Mouse (Mus musculus) gastrocnemius, postnatal 36 days (tissue): ENCODE measurements at regions not wholly inside any gene's neighbourhood (a gene's known extent, or its start where the extent isn't known, plus 50 kb on each side); places are given as distances from the start of the nearest gene placed in this dataset.

Experiments used
- DNase-seq, 2 experiments: peaks; one replicate each; pipeline ENCODE4 v3.0.0; 2022
- intact Hi-C: fragments of 180-260 bp; cut with DNase I; formaldehyde crosslinking; loops from one replicate; pipeline ENCODE4 v1.15.1; 2025

GRCm38 (mm10) chr13:97527958-97528357 lies 232.5 kb downstream of the Gm10260 start:
- intact Hi-C loops = no loop called here
- DNase-seq = no peak

GRCm38 (mm10) chr13:97524847-97525434 lies 235.5 kb downstream of the Gm10260 start:
- intact Hi-C loops = no loop called here
- no peak for DNase-seq

DNA sequence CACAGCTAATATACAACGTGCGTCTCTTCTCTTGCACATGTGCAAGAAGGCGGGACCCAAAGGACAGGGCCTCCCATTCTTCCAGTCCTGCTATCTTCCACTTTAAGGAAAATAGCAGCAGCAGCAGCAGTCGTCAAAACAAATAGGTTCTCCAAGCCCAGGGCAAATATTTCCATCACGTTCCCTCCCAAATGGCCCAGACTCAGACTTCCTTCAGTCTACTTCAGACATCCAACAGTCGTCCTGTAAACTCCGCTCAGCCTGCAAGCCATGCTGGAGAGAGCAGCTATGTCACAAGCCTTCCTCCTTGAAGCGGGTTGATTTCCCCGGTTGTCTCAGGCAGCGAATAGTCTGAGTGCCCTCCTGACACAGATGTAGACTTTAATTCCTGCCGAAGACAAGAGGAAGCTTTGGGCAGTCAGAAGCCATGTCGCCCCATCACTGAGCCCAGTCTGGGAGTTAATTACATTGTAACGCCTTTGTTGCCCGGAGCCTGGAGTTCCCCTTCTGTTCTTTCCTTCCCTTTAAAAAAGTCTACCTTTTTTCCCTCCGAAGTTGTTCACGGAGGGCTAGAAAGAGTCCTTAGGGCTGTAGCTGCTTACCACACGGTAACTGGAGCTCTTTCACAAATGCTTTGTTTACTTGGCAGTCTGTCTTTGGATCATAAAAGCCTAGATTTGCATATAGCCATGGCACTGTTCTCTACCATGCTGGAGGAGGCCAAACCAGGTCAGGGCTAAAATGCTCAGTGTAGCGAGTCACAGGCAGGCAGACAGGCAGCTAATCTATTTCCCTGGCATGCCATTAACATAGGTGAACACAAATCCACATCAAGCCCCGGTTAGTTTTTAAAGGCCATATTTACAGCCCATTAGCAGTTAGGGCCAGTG lies 236.7 kb downstream of the Gm10260 start:
- intact Hi-C loops = no loop called here
- no peak for DNase-seq

DNA sequence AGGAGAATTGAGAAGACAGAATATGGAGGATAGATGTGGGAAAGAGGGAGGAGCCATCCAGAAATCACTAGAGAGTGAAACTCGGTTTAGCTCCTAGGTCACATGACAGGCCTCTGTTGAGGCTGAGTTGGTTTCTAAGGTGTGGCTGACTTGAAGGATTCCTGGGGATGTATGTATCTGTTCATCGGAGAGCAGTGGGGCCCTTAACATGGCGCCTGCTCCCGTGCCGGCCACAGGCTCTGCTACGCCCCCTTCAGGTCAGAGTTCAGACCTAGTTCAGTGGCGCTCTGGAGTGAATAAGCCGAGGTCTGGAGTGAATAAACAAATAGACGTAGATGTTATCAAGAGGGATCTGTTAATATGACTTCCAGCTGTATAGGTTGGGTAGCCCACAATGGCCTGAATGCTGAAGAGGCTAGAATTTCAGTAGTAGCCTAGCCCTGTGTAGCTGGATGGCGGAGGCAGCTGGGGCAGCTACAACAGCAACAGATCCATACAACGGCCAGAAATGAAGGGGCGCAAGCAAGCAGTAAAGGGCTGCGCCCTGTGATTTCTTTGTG lies 239.4 kb downstream of the Gm10260 start:
- intact Hi-C loops = no loop called here
- DNase-seq = no peak

DNA sequence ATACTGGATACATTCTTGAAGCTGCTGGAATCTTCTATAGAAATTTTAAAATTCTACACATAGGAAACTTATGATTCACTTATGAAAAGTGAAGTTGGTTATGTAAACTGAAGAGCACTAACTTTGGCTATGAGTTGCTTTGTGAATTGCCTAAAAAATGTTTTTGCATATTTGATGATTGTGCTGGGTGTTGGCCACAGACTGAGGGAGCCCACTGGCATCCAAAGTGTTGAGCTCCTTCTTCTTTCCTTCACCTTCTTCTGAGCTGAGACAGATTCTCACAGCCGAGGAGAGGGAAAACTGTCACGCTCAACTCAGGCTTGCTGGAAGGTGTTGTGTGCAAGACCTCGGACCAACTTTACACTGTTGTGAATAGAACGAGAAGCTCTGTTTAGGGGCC lies 243.7 kb downstream of the Gm10260 start:
- DNase-seq = no peak
- intact Hi-C loops = no loop called here

DNA sequence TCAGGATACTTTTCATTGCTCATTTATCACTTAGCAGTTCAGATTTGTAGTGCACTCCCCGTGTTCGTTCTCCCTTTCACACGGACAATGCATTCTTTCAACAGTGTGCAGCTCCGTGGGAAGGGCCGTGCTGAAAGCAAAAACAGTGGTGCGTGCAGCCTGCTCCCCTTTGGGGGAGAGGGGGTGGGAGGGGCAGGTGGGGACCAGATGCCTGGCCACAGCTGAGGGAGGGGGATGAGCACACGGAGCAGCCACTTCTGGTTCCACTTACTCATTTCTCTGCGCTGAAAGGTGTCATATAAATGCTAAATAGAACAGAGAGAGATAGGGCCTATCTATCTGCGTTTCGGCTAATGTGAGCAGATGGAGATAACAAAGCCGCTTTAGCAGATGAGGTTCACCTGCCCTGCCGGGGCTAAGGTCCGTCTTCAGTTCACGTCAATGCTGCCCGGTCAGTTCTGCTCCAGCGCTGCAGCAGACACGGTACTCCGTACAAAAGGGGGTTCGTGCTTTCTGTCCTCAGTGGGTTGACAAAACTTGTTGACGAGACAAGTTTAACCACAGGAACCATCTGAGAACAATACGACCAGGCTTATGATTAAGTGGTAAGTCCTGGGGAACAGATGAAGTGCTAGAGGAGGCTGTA lies 245.9 kb downstream of the Gm10260 start:
- DNase-seq = no peak
- intact Hi-C loops = no loop called here

DNA sequence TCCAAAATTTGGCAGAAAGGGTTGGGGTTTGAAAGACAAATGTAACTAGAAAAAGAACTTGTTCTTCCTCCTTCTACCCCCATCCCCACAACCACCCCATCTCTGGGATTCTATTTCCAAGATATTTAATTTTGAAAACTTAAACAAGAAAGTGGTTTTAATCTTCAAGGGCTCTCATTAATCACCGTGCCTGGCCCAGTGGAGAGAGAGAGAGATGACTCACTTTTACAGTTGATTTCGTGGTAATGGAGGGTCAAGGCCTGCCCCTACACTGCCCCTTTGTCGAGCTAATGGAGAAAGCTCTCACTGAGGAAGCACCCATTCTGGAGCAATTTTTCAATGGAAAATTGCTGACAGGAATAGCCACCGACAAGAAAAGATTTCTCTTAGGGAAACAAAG lies 247.9 kb downstream of the Gm10260 start:
- intact Hi-C loops = no loop called here

DNA sequence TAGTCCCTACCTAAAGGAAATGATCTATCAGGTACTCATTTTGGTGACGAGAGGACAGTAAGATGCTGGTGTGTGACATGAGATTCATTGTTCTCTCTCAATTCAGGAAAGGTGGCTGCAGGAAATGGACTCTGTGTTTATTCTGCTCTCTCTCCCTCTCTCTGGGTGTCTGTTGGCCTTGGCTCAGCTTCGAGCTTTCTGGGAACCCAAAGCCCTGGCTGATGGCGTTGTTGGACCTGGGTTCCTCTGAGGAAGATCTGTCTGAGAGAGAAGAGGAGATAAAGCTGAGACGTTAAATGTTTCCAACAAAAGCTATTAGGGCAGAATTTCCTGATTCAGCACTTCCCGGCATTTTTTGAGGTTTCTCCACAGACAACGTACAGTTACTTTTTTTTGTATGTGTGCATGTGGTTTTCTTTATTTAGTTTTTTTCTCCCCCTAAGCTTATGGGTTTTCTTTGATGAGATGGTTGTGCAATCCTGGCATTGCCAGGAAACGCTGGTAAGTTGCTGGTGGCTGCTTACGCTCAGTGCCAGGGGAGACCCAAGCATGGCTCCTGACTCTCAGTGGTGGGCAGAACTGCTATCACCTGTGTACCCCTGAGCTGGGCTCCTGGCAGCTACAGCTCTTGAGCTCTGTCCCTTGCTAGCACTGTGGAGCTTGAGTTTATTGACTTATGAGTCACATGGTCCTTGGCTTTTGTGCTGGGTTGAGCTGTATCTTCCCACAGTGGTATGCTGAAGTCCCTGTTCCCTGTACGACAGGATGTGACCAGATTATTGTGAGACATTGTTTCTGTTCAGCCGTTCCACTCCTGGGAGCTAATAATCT lies 249.8 kb downstream of the Gm10260 start:
- no peak for DNase-seq
- intact Hi-C loops = no loop called here

More for the DNA sequence above, 247.9 kb downstream of the Gm10260 start:
- no peak for DNase-seq

DNA sequence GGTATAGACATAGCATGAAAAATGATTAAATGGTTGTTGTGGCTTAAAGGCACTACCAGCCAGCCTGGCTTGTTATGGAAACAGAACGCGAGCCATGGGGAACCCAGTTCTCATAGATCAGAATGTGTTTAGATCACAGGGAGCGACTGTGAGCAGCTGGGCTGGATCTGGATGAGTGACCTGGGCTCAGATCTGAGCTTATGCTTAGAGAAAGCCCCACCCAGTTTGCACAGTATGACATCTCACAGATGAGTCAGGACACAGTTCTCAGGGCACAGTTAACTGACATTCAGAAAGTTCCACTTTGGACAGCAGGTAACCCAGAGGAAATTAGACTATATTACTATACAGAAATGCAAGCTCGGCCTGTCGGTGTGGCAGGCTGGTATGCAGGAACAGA lies 255.5 kb downstream of the Gm10260 start:
- no peak for DNase-seq
- intact Hi-C loops = no loop called here

DNA sequence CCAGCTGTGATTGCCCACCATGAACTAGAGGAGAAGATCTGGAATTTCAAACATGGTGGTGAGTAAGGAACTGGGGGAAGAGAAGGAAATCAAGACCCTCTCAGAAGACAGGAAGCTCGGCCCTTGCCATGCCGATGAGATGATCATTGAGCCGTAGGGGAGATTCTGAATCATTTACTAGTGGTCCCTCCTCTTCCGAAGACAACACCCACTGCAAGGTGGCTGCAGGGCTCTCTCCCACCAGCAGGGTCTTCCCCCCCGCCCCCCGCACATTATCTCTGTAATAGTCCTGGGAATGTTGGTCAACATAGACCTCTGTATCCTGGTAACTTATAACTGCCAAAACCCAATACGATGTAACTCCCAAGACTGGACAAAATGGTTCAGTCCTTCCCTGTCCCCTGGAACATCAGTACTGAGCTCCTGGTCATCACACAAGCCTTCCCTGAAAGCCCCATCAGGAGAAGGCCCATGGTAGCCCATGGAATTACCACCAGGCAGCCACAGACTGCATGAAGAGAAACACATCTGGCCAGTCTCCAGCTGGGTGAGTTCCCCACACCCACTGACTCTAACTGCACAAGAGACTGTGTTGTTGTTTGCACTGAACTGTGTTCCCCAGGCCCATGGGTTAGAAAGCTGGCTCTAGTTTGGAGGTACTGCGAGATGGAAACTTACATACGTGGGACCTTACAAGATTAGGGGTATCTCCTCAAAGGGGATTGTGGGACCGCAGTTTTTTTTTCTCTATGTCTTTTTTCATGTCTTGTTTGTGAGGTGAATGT lies 256.3 kb downstream of the Gm10260 start:
- DNase-seq = no peak

DNA sequence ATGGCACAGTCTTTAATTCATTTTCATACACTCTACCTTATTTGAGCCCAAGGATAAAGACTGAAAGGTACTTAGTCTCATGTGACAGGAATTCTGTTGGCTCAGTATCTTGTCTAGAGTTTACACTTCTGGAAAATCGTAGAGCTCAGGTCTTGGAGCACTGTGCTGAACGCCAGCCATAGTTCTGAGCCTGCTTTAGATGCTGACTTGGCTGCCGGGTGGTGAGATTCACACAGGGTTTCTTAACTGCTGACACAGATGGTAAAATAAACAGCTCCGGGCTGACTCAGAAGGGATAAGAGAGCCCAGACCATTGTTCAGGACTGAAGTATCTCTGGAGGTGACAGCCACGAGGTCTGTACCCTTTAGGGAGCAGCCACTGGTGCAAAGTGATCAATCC lies 257.0 kb downstream of the Gm10260 start:
- DNase-seq = peak in 1 of 2 experiments; percentile 24

More for the DNA sequence above, 256.3 kb downstream of the Gm10260 start:
- intact Hi-C loops = no loop called here

DNA sequence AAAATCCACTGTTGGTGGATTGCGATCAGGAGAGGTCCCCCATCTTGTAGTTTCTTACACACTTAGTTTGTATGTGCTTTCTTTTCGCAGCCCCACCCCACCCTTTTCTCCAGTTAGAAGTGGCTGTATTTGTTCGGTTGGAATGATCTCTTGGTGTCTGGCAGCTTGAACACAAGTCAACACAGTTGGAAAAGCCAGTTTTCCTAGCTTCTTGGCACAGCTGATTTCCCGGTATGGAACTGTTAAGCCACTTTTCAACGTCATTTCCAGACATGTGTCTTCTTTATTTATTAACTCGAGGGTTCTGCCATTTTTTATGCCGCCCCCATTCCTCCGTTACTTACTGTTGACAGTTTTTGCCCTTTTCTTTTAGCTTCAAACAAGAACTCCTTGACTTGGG lies 259.2 kb downstream of the Enc1 start:
- DNase-seq = no peak
- intact Hi-C loops = no loop called here

More for the DNA sequence above, 257.0 kb downstream of the Gm10260 start:
- intact Hi-C loops = no loop called here

GRCm38 (mm10) chr13:97498981-97499380 lies 258.1 kb downstream of the Enc1 start:
- DNase-seq = no peak
- intact Hi-C loops = no loop called here

DNA sequence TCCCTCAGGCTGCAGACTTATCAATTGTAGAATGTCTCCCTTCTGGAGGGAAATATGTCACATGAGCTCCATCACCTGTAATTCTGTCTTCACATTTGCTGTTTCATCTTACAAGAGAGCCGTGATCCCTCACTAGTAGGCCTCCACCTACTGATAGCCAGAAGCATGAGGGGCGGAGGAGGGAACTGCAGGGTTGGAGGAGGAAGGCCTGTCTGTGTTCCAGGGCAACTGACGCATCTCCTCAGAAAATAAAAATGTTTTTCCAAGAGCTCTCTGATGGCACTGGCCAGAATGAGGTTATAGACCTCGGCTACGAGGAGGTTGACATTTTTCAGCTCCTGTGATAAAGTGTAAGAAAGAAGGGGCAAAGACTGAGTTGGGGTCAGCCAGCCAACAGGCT lies 257.0 kb downstream of the Enc1 start:
- intact Hi-C loops = no loop called here
- DNase-seq = no peak

DNA sequence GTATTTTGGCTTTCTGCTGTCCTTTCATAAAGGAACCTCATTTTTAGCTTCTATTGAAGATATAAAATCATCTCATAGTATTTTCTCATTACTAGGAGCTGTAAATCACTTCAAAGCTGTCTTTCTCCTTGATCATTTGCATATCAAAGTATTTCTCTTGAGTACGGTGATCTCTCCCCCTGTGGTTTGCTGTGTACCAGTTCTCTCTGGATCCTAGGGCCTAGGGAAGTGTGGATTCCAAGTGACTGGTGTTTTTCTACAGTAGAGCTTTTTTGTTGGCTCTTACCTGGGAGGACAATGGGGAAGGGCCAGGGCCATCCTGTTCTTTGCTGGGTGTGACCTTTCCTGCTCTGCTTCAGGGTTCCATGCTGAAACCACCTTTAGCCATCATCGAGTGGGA lies 253.9 kb downstream of the Enc1 start:
- intact Hi-C loops = no loop called here
- DNase-seq = no peak

DNA sequence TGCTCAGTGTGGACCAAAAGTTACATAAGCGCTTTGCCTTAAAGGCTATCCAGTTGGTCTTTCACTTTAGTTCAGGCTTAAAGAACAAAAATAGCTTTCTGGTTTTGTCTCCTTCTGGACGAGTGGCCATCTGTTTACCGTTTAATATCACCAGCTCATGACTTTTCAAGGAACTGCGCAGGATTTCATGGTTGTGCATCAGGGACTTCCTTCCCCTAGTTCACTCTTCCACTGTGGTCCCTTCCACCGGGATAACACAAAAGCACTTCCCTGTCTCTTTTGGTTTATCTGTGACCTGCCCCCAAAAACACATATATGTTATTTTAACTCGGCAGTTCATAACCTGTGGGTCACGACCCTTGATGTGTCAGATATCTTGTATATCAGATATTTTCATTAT lies 252.9 kb downstream of the Enc1 start:
- DNase-seq = no peak
- intact Hi-C loops = no loop called here

GRCm38 (mm10) chr13:97492958-97493735 lies 252.2 kb downstream of the Enc1 start:
- intact Hi-C loops = no loop called here
- DNase-seq = no peak

DNA sequence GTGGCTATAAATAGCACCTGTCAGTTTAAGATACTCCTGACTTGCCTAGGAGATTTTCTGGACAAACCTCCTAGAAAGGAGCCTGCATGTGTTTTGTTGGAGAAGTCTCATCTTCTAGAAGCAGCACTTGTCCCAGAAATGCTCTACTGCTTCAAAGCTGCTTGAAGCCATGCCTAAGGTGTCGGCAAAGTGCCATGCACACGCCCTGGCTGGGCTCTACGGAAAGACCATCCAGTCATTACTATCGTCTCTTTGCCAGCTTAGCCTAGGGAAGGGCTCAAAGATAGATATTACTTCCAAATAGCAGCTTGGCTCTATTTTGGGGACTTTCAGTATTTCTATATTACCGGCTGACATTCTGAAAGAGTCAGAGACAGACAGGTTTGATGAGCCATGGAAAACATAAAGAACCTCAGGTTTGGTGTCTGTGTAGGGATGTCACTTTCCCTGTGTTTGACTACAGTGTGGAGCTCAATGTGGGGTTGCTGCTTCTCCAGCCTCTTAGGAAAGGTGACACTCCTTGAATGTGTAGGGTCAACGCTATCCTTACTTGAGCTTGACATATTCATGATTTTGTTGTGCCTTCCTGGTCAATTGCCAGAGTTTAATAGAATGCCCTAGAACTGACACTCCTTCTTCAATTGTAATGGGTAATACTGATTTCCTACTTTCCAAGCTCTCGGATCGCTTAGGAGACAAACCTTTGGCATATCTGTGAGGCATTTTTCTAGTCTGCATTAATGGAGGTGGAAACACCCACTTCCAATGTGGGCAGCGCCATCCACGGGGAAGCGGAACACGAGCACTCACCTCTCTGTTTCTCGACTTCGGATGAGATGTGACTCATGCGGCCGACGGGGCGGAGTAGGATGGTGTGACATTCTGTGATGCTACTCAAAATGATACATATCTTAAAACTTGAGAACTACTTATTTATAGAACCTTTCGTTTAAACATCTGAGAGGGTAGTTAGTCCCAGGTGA lies 251.3 kb downstream of the Enc1 start:
- DNase-seq = no peak
- intact Hi-C loops = no loop called here
